Mouse (Mus musculus) E14TG2a.4 (cell line): ENCODE data around the gene Fam198b.

Source experiments
- CTCF ChIP-seq: conservative IDR thresholded peaks from 2 replicates; pipeline ENCODE4 v1.5.1; 2014; ENCODE audit warnings: low read length
- NANOG ChIP-seq: IDR thresholded peaks from 2 replicates; pipeline ENCODE4 v1.6.1; 2014; ENCODE audit warnings: borderline replicate concordance, low read length, mixed read lengths

DNA sequence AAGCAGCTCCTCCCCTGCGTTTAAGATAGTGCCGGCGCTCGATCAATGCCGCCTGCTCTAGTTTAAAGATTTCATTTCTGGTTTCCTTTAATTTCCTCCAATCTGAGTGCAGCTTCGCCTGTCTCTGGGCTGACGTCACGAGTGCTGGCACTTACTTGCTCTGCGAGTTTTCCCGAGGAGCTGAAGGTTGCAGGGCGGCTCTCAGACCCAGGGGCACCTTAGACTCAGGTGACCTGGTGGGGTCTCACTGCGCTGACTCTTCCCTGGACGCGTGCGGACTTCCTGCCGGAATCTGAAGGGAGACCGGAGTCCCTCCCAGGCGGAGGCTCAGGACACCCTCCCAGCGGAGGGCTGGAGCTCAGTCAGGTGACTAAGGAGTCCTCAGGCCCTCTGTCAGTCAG is 41.7 kb upstream of the Fam198b start:
- no peak for TF ChIP-seq CTCF
- no peak for TF ChIP-seq NANOG
